ENCODE assay signal across 9 mouse cellular contexts in genomic region chr11:76494360-76495126, GRCm38 (mm10).
DNase-seq lines count a peak whose midpoint lies in the region; ATAC-seq and TF ChIP-seq lines count a peak whose summit lies in the region.
"Had no signal": no experiment of that assay in that cellular context is flagged by ENCODE, and none has a peak within 500 bp of the region (broad histone marks: within the 10 kb centered on the region; RNA-seq: fewer than 3 reads in every experiment).

No protein-coding gene starts in this region.

- H3K27me3 ChIP-seq in embryonic facial prominence, embryonic 14.5 days (replicated peaks; ENCODE audit: control insufficient read depth, insufficient read depth, low read length): no peaks in the 10 kb centered on the region
- H3K27me3 ChIP-seq in heart, embryonic 12.5 days (replicated peaks): no peaks in the 10 kb centered on the region
- no peaks in the 10 kb centered on the region for H3K27me3 ChIP-seq in kidney, embryonic 16.5 days (ENCODE audit: insufficient read depth, low read length)
- H3K27me3 ChIP-seq in liver, embryonic 12.5 days (replicated peaks): peaks cover 35% of the 10 kb centered on the region
- no peaks in the 10 kb centered on the region for H3K27me3 ChIP-seq in myocyte (ENCODE audit: control insufficient read depth, insufficient read depth, insufficient read length)

- ATAC-seq in embryonic facial prominence, embryonic 14.5 days (ENCODE audit: low read depth): peak; percentile 84
- peak; percentile 65 for ATAC-seq in heart, embryonic 12.5 days (ENCODE audit: insufficient number of reproducible peaks, low FRiP score)
- peak; percentile 66 for ATAC-seq in kidney, embryonic 16.5 days (ENCODE audit: low FRiP score, low TSS enrichment)
- ATAC-seq in liver, embryonic 12.5 days: peak; percentile 36; the same call in 1 of the 2 replicates

- peaks cover 38% of the 10 kb centered on the region for H3K4me1 ChIP-seq in embryonic facial prominence, embryonic 14.5 days (ENCODE audit: control insufficient read depth, insufficient read depth, low read length)
- peaks cover 82% of the 10 kb centered on the region for H3K4me1 ChIP-seq in heart, embryonic 12.5 days (replicated peaks)
- peaks cover 52% of the 10 kb centered on the region for H3K4me1 ChIP-seq in kidney, embryonic 16.5 days (ENCODE audit: insufficient read depth, low read length)
- H3K4me1 ChIP-seq in liver, embryonic 12.5 days: peaks cover 29% of the 10 kb centered on the region

- peak overlapping the region; percentile 65 for H3ac ChIP-seq in myocyte (ENCODE audit: control insufficient read depth, insufficient read length)

- peak; percentile 79 to 81 for DNase-seq in urinary bladder, adult 18-20 months (ENCODE audit: low spot score in 2 of 2)
- DNase-seq in urinary bladder, postnatal 10 days (ENCODE audit: low spot score): no peak
- peak; percentile 91 for DNase-seq in embryonic facial prominence, embryonic 14.5 days (ENCODE audit: low spot score)
- DNase-seq in spleen, postnatal 4 days (ENCODE audit: low spot score in 2 of 2): peak; percentile 59 to 82

- peak overlapping the region; percentile 87 for H3K4me2 ChIP-seq in embryonic facial prominence, embryonic 14.5 days (ENCODE audit: low read depth, low read length)
- peak overlapping the region; percentile 80 for H3K4me2 ChIP-seq in heart, embryonic 12.5 days
- peak overlapping the region; percentile 53 for H3K4me2 ChIP-seq in kidney, embryonic 16.5 days (replicated peaks; ENCODE audit: low read depth, low read length)
- peak overlapping the region; percentile 76 for H3K4me2 ChIP-seq in liver, embryonic 12.5 days
- peak overlapping the region; percentile 94 for H3K4me2 ChIP-seq in myocyte (ENCODE audit: low read depth)

- no peaks in the 10 kb centered on the region for H3K36me3 ChIP-seq in embryonic facial prominence, embryonic 14.5 days (ENCODE audit: control insufficient read depth, insufficient read depth, low read length)
- H3K36me3 ChIP-seq in heart, embryonic 12.5 days: no peaks in the 10 kb centered on the region
- no peaks in the 10 kb centered on the region for H3K36me3 ChIP-seq in kidney, embryonic 16.5 days (ENCODE audit: insufficient read depth, low read length)
- no peaks in the 10 kb centered on the region for H3K36me3 ChIP-seq in liver, embryonic 12.5 days
- H3K36me3 ChIP-seq in myocyte (ENCODE audit: control insufficient read depth, insufficient read depth): no peaks in the 10 kb centered on the region
- H3K36me3 ChIP-seq: G1E had no signal

- peak overlapping the region; percentile 61 for H3K4me3 ChIP-seq in embryonic facial prominence, embryonic 14.5 days (ENCODE audit: low read depth, low read length)
- H3K4me3 ChIP-seq in heart, embryonic 12.5 days: peak overlapping the region; percentile 76
- peak overlapping the region; percentile 70 for H3K4me3 ChIP-seq in kidney, embryonic 16.5 days (ENCODE audit: low read length)
- H3K4me3 ChIP-seq in liver, embryonic 12.5 days: peak overlapping the region; percentile 61
- peak overlapping the region; percentile 48 for H3K4me3 ChIP-seq in myocyte

- WGBS in embryonic facial prominence, embryonic 14.5 days: under 1% methylated on average over 30 of the region's 67 CpGs
- under 1% methylated on average over 55 of the region's 67 CpGs for WGBS in heart, embryonic 12.5 days
- WGBS in kidney, embryonic 16.5 days: under 1% methylated on average over 56 of the region's 67 CpGs
- WGBS in liver, embryonic 12.5 days (ENCODE audit: insufficient replicate concordance): 0% methylated on average over 59 of the region's 67 CpGs

- peak; percentile 62 for TF ChIP-seq POLR2A in myocyte (IDR thresholded peaks at IDR 0.05; ENCODE audit: insufficient read length, low read depth)

- H3K79me2 ChIP-seq in myocyte (ENCODE audit: control insufficient read depth, insufficient read depth): peaks cover 51% of the 10 kb centered on the region

- peak overlapping the region; percentile 84 for H3K9ac ChIP-seq in embryonic facial prominence, embryonic 14.5 days (ENCODE audit: low read depth, low read length)
- H3K9ac ChIP-seq in heart, embryonic 12.5 days: peak overlapping the region; percentile 91
- H3K9ac ChIP-seq in kidney, embryonic 16.5 days (replicated peaks; ENCODE audit: low read length): peak overlapping the region; percentile 86
- H3K9ac ChIP-seq in liver, embryonic 12.5 days: peak overlapping the region; percentile 67

- H3K9me3 ChIP-seq in embryonic facial prominence, embryonic 14.5 days (ENCODE audit: control insufficient read depth, low read length): no peaks in the 10 kb centered on the region
- H3K9me3 ChIP-seq in heart, embryonic 12.5 days (replicated peaks): no peaks in the 10 kb centered on the region
- no peaks in the 10 kb centered on the region for H3K9me3 ChIP-seq in kidney, embryonic 16.5 days (ENCODE audit: low read length)
- no peaks in the 10 kb centered on the region for H3K9me3 ChIP-seq in liver, embryonic 12.5 days (replicated peaks)
- H3K9me3 ChIP-seq: G1E had no signal

- H3K27ac ChIP-seq in embryonic facial prominence, embryonic 14.5 days (replicated peaks; ENCODE audit: low read depth, low read length): peak overlapping the region; percentile 97
- peak overlapping the region; percentile 96 for H3K27ac ChIP-seq in heart, embryonic 12.5 days (ENCODE audit: poor library complexity, severe bottlenecking)
- peak overlapping the region; percentile 96 for H3K27ac ChIP-seq in kidney, embryonic 16.5 days (ENCODE audit: low read length)
- H3K27ac ChIP-seq in liver, embryonic 12.5 days: peak overlapping the region; percentile 68

TF ChIP-seq in myocyte, 11 proteins besides CTCF, POLR2A, EP300 and RAD21:
- TF ChIP-seq MYOG (IDR thresholded peaks at IDR 0.05; ENCODE audit: control insufficient read depth in 1 of 3, insufficient read depth in 1 of 3, insufficient read length in 2 of 3, low read depth in 2 of 3): peak in 1 of 3 experiments; percentile 3
- peak in 1 of 3 experiments; percentile 54 for TF ChIP-seq MYOD1 (IDR thresholded peaks at IDR 0.05; ENCODE audit: control insufficient read depth in 1 of 3, insufficient read length in 2 of 3, low read depth in 2 of 3)
- peak; percentile 44 for TF ChIP-seq POLR2AphosphoS2 (IDR thresholded peaks at IDR 0.05; ENCODE audit: insufficient read length, low read depth)
- TF ChIP-seq USF1 (IDR thresholded peaks at IDR 0.05; ENCODE audit: low read depth): no peak
